Mouse (Mus musculus) thymus, postnatal 14 days (tissue): ENCODE measurements around the gene Tshz3.

Experiments used
- DNase-seq: peaks from one replicate; pipeline ENCODE4 v3.0.0; 2021

Tshz3 gene

DNA sequence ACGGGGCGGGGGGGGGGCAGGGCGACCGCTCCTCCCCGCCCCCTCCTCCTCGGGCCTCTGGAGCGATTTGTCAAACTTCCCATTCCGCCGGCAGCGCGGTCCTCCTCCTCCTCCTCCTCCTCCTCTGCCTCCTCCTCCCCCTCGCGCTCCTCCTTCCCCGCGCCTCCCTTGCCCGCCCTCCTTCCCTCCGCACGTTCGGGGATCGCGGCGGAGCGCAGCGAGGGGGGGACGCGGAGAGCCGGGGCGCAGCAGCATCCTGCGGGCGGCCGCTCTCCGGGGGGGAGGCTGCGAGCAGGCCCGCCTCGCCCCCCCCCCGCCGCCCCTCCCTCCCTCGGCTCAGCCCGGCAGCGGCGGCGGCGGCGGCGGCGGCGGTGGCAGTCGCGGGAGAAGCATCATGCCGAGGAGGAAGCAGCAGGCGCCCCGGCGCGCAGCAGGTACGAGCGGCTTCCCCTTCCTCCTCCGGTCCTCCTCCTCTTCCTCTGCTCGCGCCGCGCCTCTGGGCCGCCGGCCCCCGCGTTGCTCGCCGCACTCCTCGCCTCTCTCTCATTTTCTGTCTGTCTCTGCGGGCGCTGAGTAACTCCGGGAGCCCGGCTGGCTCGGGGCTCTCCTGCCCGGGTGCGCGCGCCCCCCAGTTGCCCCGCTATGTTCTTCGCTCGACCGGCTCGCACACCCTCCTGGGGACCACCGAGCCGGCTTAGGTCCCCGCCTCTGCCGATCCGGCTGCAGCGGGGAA is at the start of gene Tshz3:
Gene Tshz3, plus strand, starts transcription at position 263 of the 733 bp plus-strand sequence.
- DNase-seq: peak; percentile 19

DNA sequence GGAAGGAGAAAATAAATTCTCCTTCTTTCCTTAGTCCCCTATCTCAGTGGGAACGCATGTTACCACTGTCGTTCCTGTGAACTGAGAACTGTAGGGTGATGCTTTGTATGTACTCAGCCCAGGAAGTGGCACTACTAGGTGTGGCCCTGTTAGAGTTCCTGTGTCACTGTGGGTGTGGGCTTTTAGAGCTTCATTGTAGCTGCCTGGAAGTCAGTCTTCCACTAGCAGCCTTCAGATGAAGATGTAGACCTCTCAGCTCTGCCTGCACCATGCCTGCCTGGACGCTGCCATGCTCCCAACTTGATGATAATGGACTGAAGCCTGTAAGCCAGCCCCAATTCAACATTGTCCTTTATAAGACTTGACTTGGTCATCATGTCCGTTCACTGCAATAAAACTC is 42.0 kb upstream of the Tshz3 start:
- DNase-seq: no peak

DNA sequence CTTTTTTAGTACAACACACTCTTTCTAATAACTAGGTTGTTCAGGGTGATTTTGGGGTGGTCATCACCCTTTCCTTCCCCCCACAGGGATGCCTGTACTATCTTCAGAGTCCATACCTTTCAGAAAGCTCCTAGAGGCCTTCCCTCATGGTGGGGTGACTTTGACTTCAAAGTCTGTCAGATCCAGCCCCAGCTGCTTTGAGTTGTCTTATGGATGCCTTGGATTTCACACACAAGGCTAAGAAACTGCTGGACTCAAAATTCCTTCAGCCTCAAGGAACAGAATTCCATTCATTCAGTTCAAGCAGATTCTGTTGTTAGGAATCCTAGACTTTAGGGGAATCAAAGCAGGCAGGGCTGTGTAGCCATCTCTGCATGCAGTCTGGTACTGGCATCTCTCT is 41.5 kb upstream of the Tshz3 start:
- DNase-seq: no peak

DNA sequence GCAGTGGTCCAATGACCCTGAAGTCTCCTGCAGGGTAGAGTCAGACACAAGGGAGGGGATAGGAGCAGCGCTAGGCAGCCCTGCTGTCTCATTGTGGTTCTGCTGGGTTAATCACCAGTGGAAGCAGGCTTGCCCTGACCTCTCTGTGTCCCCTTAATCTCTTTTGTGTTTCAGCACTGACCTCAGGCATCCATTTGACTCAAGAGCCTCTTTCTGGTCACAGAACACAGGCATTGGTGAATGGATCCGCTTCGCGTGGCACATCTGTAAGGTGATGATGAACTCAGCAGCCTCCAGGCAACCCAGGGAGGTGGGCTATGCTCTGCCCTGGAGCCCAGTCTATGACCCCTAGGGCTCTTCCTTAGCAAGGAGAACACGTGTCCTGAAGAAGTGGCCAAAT is 39.6 kb upstream of the Tshz3 start:
- DNase-seq: no peak

DNA sequence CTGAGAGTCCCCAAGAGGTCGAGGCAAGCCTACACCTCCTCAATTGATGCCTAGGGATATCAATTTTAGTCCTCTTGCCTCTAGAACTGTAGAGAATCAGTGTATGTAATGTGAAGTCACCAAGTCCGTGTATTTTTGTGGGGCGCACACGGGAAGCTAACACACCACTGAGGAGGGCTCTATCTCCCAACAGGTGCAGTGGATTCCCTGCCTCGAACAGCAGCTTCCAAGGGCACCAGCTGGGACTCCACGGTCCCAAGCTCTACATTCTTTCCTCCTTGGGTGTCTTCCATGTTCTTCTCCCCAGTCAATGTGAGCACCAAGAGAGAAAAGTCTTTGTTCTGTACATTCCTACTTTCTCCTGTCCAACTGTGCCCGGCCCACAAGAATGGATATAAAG is 38.7 kb upstream of the Tshz3 start:
- no peak for DNase-seq

DNA sequence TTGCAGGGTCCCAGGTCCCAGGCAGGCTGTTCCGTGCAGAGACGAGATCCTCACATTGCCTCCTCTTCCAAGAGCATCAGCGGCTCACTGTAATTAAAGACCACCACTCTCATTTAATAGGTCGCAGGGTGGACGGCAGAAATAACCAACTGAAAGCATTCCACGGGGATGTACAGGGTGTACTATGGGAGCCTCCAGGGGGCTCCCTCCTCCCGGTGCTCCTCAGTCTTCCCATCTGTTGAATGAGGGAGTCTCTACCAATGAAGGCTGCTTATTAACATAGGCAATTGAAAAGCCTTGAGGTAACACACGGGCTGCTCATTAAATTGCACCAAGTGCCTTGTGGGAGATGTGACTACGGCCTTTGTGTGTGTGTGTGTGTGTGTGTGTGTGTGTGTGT is 37.3 kb upstream of the Tshz3 start:
- no peak for DNase-seq

DNA sequence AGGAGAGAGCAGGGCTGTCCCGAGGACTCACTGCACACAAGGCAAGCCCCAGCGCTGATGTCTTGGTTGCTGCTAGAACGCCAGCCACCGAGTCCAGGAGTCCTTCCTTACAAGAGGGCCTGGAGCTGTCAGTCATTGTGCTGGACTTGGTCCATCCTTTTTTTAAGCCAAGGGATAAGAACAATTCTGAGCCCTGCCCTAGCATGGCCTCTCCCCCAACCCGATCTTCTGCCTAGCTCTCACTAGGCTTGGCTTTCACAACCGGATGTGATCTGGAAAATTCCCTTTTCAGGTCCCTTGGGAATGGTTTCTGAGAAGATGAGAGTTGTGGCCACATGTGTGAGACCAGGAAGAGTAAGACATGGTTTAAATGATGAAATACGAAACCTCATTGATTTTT is 34.5 kb upstream of the Tshz3 start:
- DNase-seq: no peak

DNA sequence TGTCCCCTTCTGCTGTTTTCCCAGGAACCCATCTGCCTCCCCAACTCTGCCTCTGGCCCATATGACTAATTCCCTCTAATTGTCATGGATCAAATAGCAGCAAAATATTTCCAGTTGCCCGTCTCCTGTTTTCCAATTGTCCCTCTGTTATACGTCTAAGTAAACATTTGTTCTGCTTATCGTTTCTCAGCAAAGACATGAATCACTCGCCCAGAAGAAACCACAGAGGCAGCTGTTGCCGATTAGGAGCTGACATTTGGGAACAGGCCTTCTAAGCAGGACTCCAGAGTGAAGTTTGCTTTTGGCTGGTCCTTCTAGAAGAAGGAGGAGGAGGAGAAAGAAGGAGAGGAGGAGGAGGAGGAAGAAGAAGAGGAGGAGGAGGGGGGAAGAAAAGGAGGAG is 30.2 kb upstream of the Tshz3 start:
- no peak for DNase-seq

DNA sequence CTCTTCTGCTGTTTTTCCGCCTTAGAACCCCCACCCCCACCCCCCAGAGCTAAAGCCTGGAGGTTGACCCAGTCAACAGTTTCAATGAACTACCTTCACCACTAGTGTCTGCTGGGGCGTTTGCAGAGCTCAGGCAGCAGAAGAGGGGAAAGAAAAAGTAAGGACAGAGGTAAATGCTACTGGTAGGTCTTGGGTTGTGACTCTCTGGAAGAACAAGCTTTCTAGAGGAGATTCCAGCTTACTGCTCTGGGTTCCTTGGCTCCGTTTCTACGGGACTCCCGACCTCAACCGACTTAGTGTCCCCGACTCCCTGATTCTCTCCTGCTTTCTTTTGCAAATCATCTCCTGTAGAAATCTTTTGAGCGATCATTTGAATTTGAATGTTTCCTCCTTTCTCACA is 19.9 kb upstream of the Tshz3 start:
- DNase-seq: no peak

DNA sequence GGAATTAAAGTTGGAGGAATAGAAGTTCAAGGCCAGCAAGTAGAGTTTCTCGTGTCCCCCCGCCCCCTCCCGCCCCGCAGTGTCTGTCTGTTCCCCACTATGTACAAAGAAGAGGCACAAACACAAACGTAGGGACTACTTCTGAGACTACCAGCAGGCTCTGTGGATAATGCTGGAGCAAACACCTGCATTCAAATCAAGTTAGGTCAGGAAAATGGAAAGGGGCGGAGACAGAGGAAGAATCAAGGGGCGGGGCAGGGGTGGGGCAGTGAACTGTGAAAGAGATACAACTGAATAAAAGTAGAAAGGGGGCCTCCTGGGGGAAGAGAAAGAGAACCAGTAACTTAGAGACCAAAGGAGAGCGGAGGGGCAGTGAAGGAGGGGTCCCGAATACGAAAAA is 19.4 kb upstream of the Tshz3 start:
- DNase-seq: no peak

DNA sequence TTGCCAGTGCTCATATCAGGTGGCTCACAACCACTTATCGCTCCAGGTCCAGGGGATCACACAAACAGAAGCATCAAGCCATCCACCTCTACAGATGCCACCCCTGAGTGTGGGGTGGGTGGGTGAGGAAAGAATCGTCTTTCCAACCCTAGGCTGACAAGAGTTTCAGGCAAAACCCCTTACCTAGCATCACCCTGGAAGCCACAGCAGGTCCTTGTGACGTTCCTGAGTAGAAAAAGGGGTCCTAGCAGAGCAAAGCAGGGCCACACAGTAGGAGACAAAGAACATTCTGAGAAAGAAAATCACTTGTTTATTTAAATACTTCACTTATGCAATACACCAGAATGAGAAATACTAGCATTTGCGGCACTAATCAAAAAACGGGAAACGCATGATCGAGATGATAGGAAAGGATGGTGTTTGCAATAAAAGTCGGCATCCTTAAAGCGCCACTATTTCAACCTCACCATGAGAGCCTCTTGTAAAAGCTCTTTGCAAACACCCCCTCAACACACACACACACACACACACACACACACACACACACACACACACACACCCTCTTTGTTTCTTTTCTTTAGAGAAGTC is 18.8 kb upstream of the Tshz3 start:
- DNase-seq: no peak

DNA sequence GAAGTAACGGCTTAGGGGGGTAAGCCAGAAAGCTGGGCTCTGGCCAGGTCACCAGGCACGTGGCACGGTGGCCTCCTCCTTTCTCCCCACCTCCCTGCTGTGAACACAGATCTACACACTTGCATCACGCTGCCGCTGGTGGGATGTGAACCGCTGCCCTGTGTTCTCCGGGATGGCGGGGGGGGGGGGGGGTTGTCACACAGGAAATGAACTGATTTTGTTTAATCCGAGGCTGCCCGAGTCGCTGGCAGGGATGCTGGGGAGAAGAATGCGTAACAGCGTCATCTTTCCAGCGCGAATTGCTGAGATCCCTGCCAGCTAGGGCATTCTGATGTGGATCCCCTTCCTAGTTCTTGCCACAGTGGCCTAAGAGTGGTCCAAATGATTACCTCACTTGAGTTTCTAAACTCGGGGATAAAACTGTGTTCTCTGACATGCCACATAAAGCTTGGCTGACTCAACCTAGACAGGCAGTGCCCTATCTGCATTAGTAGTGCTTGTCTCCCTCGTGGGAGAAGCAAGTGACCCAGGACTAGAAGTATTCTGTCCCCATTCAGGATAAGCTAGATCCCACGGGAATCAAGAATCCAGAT is 18.0 kb upstream of the Tshz3 start:
- DNase-seq: no peak

DNA sequence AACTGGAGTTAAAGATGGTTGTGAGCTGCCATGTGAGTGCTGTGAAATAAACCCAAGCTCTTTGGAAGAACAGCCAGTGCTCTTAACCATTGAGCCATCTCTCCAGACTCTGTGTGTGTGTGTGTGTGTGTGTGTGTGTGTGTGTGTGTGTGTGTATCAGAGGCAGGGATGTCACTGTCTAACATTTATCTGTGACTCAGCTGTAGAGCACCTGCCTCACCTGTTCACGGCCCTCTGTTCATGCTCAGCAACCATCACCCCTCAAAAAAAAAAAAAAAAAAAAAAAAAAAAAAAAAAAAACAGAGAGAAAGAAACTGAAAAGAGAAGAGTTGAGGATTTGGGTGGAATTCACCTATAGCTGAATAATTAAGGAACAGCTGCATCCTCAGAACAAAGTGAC is 10.4 kb upstream of the Tshz3 start:
- no peak for DNase-seq

DNA sequence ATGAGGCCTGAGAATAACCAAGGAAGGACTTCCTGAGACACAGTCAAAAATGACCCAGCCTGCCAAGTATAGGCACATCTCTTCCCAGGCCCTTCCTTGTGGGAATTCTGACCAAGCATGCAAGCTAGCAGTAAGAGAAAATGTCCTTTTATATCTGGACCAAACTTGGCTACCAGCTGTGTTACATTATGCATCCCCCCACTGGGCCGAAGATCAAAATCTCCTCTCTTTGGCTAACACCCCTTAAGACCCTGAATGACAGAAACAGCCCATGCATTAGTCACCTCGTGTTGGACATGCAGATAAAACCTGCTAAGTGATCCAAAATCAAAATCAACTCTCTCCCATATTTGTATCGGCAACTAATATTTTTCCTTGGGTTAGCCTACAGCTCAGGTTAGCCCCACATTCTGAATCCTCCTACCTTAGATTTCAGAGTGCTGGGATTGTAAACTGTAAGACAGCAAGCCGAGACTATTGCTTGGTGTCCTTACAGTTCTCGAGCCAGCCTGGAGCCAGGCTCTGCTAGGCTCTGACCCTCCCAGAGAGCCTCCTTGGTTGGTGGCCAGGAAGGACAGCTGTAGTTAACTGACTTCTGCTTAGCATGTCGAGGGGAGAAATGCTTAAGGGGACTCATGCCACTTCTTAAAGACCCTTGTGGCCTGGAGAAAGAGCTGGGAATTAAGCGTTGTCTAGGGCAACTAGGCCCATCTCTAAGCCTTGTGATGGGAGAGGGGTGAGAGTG is 8.7 kb upstream of the Tshz3 start:
- DNase-seq: no peak

DNA sequence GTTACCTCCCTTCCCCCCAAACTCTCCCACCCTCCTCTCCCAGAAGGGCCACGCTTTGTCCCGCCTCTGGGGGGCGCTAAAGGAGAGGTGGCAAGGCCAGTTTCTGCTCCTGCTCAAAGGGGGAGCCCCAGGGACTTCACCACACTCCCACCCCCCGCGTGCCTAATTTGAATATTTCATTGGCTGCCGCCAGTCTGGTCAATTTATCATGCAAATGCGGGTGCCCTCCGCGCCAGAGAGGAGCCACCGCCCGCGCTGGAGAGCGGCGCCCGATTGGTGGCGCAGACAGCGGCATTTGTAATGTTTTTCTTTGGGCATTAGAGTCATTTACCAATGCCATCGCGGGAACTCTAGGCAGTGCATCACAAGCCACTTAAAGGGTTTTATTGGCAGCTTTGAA is 7.4 kb upstream of the Tshz3 start:
- DNase-seq: peak; percentile 8

DNA sequence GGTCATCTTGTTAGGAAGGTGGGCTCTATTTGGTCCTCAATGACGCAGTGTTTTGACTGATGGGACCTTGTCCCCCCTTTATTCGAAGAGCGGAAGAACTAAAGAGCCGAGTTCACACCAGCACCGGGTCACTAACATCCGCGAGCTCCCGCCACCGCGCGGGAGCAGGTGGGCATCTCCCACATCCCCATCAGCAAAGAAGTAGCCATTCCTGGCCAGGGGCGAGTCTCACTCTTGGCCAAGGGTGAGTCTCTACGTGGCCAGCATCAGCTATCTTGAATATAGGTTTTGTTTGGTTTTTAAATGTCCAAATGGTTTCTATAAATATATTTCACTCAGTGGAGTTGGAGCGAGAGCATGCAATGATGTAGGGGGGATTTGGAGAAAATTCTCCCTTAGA is 6.3 kb upstream of the Tshz3 start:
- DNase-seq: no peak

DNA sequence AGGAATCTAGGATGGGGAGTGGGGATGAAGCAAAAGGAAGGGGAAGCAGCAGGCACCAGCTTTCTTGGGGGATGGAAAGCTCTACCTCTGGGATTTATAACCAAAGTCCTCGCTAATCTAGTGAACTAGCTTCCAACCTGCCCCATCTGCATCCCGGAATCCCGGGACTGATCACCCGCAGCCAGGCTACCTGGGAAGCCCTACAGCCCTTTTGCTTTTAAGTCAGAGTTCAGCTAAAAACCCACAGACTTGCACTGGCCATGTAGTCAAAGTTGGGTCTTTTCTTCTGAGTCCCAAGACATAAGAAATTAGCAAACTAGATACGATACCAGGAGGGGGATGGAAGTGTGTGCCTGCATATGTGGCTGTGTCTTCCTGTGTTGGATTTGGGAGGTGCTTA is 5.5 kb upstream of the Tshz3 start:
- no peak for DNase-seq

DNA sequence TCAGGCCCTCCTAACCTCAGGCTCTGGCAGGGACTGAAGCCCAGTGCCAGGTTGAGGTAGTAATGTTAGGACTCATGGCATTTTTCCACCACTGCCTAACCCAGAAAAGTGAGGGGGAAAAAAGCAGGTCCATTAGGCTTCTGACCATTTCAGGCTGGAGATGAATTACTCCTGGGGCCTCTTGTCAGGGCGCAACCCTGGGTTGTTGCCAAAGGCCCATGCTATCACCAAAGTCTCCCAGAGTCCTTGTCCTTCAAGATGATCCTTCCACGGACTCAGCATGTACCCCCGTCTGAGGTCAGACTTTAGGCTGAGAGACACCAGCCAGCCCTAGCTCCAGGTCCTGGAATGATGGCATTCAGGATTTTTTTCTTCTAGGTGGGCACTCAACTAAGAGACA is 4.8 kb upstream of the Tshz3 start:
- no peak for DNase-seq

DNA sequence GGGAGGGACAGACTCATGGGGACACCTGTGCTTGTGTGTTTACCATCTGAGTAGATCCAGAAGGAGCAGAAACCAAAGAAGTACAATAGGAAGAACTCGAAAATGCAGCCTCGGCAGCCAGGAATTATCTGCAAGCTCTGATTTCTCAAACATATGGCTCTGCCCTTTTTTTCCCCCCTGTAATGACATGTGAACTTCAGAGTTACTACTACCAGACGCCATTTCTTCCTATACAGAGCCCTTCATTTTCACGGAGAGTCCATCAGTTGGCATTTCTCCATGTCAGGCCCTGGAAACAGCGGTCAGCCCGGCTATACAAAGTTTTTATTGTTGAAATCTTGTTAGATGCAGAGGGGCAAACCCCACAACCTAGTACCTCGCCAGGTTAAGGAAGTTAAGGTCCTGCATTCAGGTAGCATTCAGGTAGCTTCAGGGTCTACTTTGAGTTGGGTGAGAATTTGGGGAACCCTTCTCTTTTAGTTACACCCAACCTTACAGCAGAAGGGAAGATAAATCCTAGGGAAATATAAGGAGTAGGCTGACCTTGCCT is 3.2 kb upstream of the Tshz3 start:
- no peak for DNase-seq

DNA sequence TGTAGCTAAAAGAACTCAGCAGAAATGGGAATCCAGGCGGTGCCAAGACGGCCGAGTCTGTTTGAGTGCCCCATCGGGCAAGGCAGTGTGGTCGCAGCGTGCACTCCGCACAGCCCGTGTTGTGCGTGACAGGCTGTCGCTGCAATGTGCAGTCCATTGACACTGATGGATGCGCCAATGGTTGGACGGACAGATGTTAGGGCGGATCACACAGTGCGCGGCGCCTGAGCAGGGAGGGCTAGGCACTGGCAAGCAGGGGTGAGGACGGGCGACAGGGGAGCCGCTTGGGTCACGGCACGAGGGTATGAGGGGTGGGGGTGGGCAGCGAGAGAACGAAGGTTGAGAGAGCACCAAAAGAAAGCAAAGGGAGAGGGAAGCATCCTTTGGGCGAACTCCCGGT is 2.6 kb upstream of the Tshz3 start:
- DNase-seq: no peak

DNA sequence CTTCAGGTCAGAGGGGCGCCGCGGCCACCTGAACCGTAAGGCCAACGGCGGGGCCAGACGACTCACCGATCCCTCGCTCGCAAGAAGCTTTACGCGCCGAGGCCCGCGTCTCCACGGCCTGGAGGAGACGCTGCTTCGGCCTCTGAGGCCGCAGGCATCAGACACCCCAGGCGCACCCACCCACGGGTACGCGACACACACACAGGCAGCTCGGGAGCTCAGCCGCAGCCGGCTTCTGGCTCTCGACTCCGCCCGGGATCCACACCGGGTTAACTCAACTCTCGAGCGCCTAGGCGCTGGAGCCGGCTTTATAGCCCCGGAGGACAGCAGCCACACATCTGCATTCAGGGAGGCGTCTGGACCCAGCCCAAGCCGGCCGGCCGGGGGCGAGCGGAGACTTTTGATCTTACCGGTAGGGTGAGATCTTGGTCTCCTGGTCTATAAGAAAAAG is 2.1 kb upstream of the Tshz3 start:
- DNase-seq: no peak

DNA sequence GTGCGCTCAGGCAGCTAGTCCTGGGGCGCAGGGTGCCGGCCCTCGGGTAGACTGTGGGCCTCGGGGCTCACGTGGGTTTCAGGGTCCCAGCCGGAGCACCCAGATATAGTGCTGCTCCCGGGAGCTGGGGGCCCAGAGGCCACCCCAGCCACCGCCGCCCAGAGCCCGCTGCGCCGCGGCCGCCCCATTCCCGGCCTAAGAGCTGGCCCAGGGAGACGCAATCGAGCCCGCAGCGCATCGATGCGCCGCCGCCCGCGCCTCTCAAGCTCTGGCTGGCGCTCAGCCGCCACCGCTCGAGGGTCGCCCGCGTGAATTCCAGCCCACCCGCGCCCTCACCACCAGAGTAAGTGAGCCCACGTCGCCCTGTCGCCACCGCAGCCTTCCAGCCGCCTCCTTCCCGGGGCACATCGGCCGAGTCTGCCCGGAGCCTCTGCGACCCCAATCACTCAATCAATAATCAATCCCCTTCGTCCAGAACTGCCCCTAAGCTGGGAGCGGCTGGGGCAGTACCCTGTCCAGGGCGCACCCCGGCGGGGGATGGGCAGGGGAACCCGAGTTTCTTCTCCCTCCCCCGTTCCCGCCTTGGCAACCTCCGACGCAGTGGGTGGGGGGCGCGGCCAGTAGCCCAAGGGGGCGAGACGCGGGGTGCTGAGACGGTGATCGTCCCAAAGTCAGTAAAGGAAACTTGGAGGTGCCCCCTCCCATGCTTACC is 1.4 kb upstream of the Tshz3 start:
- DNase-seq: peak; percentile 6
